Mouse (Mus musculus) hindlimb bud, embryonic 11.5 days (tissue): ENCODE results near the gene Zfp580.

Experiments
- DNase-seq: peaks from one replicate; pipeline ENCODE4 v3.0.0-alpha.2; 2012; ENCODE audit warnings: low read depth, low spot score; ENCODE audit errors: extremely low spot score

The Zfp580 gene

GRCm38 (mm10) chr7:5033818-5034217 lies 17.5 kb upstream of the Zfp580 start, which contains the start of gene 4632433K11Rik:
4632433K11Rik (plus strand) TSS chr7:5034118.
- no peak for DNase-seq

GRCm38 (mm10) chr7:5035628-5036027 lies 15.7 kb upstream of the Zfp580 start:
- DNase-seq: no peak

DNA sequence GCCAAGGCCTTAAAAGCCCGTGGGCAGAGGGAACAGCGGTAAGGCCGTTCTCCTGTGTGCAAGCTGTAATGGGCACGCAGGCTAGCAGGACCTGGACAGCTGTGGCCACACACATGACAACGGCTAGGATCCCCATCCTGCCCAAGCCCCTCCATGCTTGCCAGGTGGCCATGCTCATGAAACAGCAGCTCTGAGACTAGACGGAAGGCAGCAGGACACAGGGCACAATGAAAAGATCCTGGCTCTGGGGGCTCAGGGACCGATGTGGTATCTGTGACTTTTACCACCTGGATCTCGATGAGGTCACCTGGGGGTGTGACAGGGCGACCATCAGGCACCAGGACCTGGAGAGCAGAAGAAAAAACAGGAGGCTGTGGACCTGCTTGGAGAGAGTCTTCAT lies 15.2 kb upstream of the Zfp580 start:
- no peak for DNase-seq

DNA sequence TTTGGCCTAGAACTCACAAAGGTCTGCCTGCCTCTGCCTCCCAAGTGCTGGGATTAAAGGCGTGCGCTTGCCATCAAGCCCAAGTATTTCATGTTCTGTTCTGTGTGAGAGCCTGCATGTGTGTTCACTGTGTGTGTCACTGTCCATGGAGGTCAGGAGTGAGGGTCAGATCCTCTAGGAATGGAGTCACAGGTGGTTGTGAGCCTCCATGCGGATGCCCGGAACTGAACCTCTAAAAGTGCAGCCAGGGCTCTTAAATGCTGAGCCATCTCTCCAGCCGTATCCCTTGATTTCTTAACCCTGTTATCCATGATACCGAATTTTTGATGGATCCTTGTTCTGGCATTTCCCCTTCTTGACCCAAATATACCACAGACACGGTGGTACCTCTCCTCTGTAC lies 14.3 kb upstream of the Zfp580 start:
- no peak for DNase-seq

GRCm38 (mm10) chr7:5037467-5037866 lies 13.9 kb upstream of the Zfp580 start:
- no peak for DNase-seq

- no peak for DNase-seq
Observed at GRCm38 (mm10) chr7:5038109-5038732, 13.1 kb upstream of the Zfp580 start, which contains the start of gene Zfp784. Zfp784 (minus strand) TSS chr7:5038446.

DNA sequence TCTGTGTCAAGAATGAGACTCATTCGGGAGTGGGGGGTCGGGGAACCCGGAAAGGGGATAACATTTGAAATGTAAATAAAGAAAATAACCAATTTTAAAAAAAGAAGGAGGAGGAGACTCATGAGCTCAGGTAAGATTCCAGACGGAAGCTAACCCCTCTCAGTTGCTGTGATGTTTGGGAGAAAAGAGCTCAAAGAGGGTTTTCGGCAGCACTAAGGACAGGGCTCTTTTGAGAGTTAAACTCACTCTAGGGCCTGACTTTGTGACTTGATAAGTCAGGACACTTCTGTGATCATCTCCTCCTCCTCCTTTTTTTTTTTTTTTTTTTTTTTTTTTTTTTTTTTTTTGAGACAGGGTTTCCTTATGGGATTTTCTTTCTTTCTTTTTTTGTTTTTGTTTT lies 12.4 kb upstream of the Zfp580 start:
- no peak for DNase-seq

GRCm38 (mm10) chr7:5044981-5045380 lies 6.4 kb upstream of the Zfp580 start:
- no peak for DNase-seq

DNA sequence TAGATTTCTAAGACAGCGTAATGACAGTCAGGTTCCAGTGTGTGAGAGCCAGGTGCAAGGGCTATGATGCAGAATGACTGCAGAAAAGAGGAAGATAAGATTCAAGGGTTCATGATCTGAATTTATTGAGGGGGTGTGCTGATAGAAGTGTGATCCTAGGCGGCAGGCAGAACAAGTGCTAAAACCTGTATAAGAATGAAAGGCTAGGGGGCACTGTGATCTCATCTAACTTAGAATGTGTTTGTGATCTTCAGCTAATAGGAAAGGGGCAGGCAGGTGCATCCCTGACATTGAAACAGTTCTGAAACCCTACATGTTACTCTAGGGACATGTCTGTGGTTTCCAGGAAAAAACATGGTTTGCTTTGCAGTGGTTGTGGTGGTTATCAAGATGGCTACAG lies 5.2 kb upstream of the Zfp580 start:
- no peak for DNase-seq

- DNase-seq: no peak
Observed at GRCm38 (mm10) chr7:5047313-5047712, 4.0 kb upstream of the Zfp580 start.

GRCm38 (mm10) chr7:5052438-5052837 lies 1.1 kb downstream of the Zfp580 start:
- no peak for DNase-seq

DNA sequence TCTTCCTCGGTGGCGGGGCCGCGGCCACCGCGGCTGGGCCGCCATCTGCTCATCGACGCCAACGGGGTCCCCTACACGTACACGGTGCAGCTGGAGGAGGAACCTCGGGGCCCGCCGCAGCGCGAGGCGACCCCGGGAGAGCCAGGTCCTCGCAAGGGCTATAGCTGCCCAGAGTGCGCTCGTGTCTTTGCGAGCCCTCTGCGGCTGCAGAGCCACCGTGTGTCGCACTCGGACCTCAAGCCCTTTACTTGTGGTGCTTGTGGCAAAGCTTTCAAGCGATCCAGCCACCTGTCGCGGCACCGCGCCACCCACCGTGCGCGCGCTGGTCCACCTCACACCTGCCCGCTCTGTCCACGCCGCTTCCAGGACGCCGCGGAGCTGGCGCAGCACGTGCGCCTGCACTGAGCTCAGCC lies 1.6 kb downstream of the Zfp580 start:
- no peak for DNase-seq

- DNase-seq: no peak
Observed at GRCm38 (mm10) chr7:5053456-5054179, 2.3 kb downstream of the Zfp580 start.

DNA sequence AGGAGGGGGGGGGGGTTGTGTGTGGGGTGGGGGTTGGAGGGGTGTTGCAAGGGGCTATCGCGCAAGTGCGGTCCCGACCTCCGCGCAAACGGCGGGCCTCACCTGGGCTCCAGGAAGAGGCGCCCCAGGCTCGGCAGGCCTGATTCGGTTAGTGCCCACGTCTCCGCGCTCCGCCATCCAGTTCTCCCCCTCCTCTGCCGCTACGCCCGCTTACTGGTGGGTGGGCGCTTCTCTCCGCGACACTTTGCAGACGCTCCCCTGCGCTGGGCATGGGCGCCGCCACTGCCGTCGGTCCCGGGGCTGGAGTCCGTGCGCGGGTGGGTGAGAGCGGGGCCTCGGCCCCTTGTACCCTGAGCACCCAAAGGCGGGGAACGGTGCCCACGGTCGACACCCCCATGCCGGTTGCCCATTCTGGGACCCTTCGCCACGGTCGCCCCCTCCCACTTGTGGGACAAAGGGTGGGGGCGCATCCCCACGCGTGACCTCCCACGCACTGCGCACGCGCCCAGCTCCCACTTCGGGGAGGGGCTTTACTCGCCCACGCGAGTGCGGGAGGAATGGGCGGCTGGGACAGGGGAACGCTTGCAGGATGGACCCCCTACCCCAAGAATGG lies 5.4 kb downstream of the Zfp580 start:
- DNase-seq: no peak

GRCm38 (mm10) chr7:5057381-5057780 lies 6.0 kb downstream of the Zfp580 start:
- no peak for DNase-seq

DNA sequence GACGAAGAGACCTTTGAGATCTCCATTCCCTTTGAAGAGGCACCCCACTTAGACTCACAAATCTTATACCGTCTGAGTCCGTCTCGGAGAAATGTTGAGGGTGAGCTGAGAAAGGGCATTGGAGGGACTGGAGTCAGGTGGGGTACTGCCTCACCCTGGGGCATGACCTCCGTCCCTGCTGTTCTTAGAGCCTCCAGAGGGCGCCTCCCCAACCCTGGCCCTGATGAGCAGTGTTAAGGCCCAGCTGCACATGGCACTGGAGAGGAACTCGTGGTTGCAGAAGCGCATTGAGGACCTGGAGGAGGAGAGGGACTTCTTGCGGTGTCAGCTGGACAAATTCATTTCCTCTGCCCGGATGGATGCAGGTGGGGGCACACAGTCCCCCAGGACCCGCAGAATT lies 6.5 kb downstream of the Zfp580 start:
- no peak for DNase-seq

DNA sequence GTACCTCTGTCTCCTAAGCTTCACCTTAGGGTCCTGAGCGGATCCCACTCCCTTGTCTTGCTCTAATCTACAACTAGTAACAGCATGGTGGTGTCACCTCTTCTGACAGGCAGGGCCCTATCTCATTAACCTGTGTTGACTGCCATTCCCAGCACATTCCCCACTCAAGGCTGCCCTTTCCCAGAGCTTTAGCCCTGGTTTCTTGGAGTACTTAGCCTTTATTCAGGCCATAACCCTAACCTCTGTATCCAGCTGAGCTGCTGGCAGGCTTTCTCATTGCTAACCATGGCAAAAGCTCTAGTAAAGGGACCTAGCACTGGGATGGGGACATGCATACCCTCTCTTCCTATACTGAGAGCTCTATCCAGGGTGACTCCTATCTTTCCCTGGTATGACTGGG lies 7.3 kb downstream of the Zfp580 start:
- no peak for DNase-seq

DNA sequence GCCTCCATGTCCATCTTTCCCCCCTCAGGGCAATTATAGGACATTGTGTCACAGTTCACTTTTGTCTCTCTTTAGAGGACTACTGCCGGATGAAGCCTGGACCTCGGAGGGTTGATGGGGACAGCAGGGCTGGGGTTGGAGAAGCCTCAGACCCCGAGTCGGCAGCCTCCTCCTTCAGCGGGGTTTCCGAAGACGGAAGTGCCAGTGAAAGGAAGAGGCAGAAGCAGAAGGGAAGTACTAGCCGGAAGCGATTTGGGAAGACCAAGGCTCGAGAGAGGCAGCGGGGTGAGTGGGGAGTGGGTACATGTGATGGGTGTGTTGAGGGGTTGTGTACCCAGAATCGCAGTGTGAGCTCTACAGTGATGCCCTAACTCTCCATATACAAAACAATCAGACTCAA lies 8.1 kb downstream of the Zfp580 start:
- no peak for DNase-seq

GRCm38 (mm10) chr7:5060239-5060731 lies 8.9 kb downstream of the Zfp580 start:
- no peak for DNase-seq

GRCm38 (mm10) chr7:5060944-5061773 lies 9.8 kb downstream of the Zfp580 start:
- peak; percentile 99 for DNase-seq

- no peak for DNase-seq
Observed at GRCm38 (mm10) chr7:5061774-5062359, 10.5 kb downstream of the Zfp580 start, which contains the start of gene U2af2. U2af2 (plus strand) TSS chr7:5062143.
